Mouse (Mus musculus) hindbrain, embryonic 14.5 days (tissue): ENCODE results near the gene Prkn. TPM values are rescaled to one million over a fixed set of nuclear protein-coding genes. Genes with fewer than 3 reads are reported as not detected.

Experiments
- ATAC-seq: fragments of 200-750 bp; cut with Nextera tagmentation; 2 replicates; pipeline ENCODE4 v1.8.0; 2017; ENCODE audit warnings: moderate number of reproducible peaks, mild to moderate bottlenecking, moderate TSS enrichment, moderate library complexity; ENCODE audit not compliant: low FRiP score
- DNase-seq: peaks from one replicate; pipeline ENCODE4 v3.0.0-alpha.2; 2015; ENCODE audit warnings: low spot score
- H3K27ac ChIP-seq: fragments of 300-500 bp; sonication (generic); 2 replicates; pipeline ENCODE4 v1.5.1; 2014; ENCODE audit warnings: mild to moderate bottlenecking, moderate library complexity
- H3K27me3 ChIP-seq: fragments of 300-500 bp; sonication (generic); 2 replicates; pipeline ENCODE4 v1.6.1; 2014; ENCODE audit warnings: mild to moderate bottlenecking, low read length, mixed read lengths; ENCODE audit not compliant: control insufficient read depth, insufficient read depth
- H3K36me3 ChIP-seq: fragments of 300-500 bp; sonication (generic); replicated peaks from 2 replicates; pipeline ENCODE4 v1.6.1; 2014; ENCODE audit not compliant: control insufficient read depth, insufficient read depth
- H3K4me1 ChIP-seq: fragments of 300-500 bp; sonication (generic); replicated peaks from 2 replicates; pipeline ENCODE4 v1.6.1; 2014; ENCODE audit warnings: antibody characterized with exemption, low read length, mixed read lengths; ENCODE audit not compliant: control insufficient read depth, insufficient read depth
- H3K4me2 ChIP-seq: fragments of 300-500 bp; sonication (generic); replicated peaks from 2 replicates; pipeline ENCODE4 v1.6.1; 2014; ENCODE audit warnings: mild to moderate bottlenecking, moderate library complexity
- H3K4me3 ChIP-seq: fragments of 300-500 bp; sonication (generic); replicated peaks from 2 replicates; pipeline ENCODE4 v1.5.1; 2014; ENCODE audit warnings: mild to moderate bottlenecking, low read length
- H3K9ac ChIP-seq: fragments of 300-500 bp; sonication (generic); 2 replicates; pipeline ENCODE4 v1.6.1; 2014
- H3K9me3 ChIP-seq: fragments of 300-500 bp; sonication (generic); 2 replicates; pipeline ENCODE4 v1.6.1; 2016; ENCODE audit warnings: low read length; ENCODE audit not compliant: control insufficient read depth
- WGBS: fragments of 180-500 bp; shearing (Covaris S2); extraction: QIAGEN DNeasy Blood & Tissue Kit; methylation state at CpG from one replicate; pipeline ENCODE4 v1.1.7; 2014; 5-methylcytosine and 5-hydroxymethylcytosine counted together
- polyA plus RNA-seq: library from polyadenylated mRNA; unstranded; fragments of >200 nt; fragmentation: Nextera tagmentation; extraction: Ambion mirVana; gene quantifications from 2 replicates; pipeline ENCODE4 v1.2.1, GENCODE M21; 2014

The Prkn gene
- polyA plus RNA-seq, 1 experiment from 2014 or later = 4.4 TPM

GRCm38 (mm10) chr17:12106255-12106654, 1266.1 kb downstream of the Prkn start:
- no peak for DNase-seq
- no peaks in the 10 kb centered on the region for H3K27me3 ChIP-seq
- no peak for ATAC-seq

More at GRCm38 (mm10) chr17:12106255-12106654, 1266.1 kb downstream of the Prkn start:
- H3K36me3 ChIP-seq = no peaks in the 10 kb centered on the region
- no peaks in the 10 kb centered on the region for H3K9me3 ChIP-seq
- no peak overlapping the region for H3K4me3 ChIP-seq
- H3K27ac ChIP-seq = no peak overlapping the region
- H3K4me1 ChIP-seq = no peaks in the 10 kb centered on the region
- no peak overlapping the region for H3K4me2 ChIP-seq
- WGBS = 37% methylated on average over 4 of the region's 4 CpGs
- H3K9ac ChIP-seq = no peak overlapping the region

Other genes with a start within 250 kb of the Prkn start
- 18.6 and 21.9 TPM in 2 replicates for gene Pacrg, start 73 bp upstream of the Prkn start, polyA plus RNA-seq